Mouse (Mus musculus) thymus, adult 2 months (tissue): ENCODE measurements at regions not wholly inside any gene's neighbourhood (a gene's known extent, or its start where the extent isn't known, plus 50 kb on each side); places are given as distances from the start of the nearest gene placed in this dataset.

ENCODE experiments used
- CTCF ChIP-seq: fragments of 200-500 bp; IDR thresholded peaks from 2 replicates; pipeline ENCODE4 v1.5.1; 2012; ENCODE audit warnings: mild to moderate bottlenecking, control low read depth, low read length, moderate library complexity, borderline replicate concordance; ENCODE audit not compliant: control insufficient read depth, poor library complexity, insufficient read depth; ENCODE audit errors: extremely low read depth
- POLR2A ChIP-seq: fragments of 200-500 bp; IDR thresholded peaks from 2 replicates; pipeline ENCODE4 v1.6.1; 2012; ENCODE audit warnings: mild to moderate bottlenecking, low read length, control low read depth, moderate library complexity; ENCODE audit not compliant: control insufficient read depth, poor library complexity, insufficient read depth; ENCODE audit errors: extremely low read depth

GRCm38 (mm10) chr14:73449111-73449510, 60.7 kb upstream of the Med4 start:
- TF ChIP-seq CTCF = no peak
- TF ChIP-seq POLR2A = no peak
